Mouse (Mus musculus): Measurements from ENCODE around the gene Csnk1g2.
A peak's percentile ranks its signal among the peaks of the same experiment; 100 is the strongest.

The Csnk1g2 gene

DNA sequence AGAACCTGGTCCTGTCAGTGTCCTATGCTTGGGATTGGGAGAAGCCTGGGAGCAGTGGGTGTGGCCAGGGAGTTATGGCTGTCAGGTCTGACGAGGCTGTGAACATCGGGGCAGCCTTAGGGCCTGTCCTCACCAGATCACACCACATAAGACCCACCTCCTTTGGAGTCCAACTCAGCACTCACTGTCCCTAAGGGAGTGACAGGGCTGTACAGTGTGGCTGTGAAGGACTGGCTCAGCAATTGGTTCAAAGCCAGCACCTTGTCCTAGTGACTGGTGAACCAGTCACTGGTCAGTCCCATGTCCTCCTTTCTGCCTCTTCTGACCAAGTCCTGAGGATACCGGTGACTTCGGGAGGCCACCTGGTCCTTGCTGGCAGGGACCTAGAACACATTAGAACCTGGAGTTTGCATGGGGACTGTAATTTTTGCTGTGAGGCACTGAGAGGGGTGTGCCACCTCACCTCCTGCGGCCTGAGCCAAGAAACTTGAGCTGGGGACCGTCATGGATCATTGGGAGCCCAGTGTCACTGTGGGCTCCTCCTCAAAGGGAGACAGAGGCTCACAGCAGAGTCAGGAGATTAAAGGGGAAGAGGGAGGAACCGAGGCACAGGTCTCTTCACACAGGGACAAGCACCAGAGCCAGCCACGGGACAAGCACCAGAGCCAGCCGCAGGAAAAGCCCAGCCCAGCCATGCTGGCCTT, 57.1 kb downstream of the Csnk1g2 start:
- DNase-seq (ENCODE audit: extremely low read depth, low read depth): no peak

GRCm38 (mm10) chr10:80680260-80680696, 57.6 kb downstream of the Csnk1g2 start:
- no peak for DNase-seq (ENCODE audit: extremely low read depth, low read depth)

GRCm38 (mm10) chr10:80682003-80682402, 59.4 kb downstream of the Csnk1g2 start:
- no peak for DNase-seq (ENCODE audit: extremely low read depth, low read depth)

GRCm38 (mm10) chr10:80683647-80684046, 61.0 kb downstream of the Csnk1g2 start:
- DNase-seq (ENCODE audit: extremely low read depth, low read depth): no peak

DNA sequence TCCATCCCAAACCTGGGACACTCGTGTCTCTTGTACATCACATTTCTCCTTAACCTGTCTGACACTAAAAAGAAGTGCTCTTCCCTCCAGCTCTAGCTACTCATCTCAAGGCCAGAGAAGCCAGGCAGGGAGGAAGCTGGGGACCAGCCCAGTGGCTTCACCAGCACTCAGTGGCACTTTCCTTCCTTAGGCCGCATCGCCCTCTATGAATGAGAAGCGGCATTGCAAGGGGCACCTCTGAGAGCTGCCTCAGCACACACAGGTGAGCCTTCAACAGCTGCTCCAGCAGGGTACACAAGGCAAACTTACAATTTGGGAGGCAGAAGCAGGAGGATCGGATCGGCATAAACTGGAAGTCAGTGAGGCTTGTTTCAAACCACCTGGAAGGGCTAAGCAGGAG, 61.6 kb downstream of the Csnk1g2 start:
- no peak for DNase-seq (ENCODE audit: extremely low read depth, low read depth)

GRCm38 (mm10) chr10:80684984-80685383, 62.3 kb downstream of the Csnk1g2 start:
- DNase-seq (ENCODE audit: extremely low read depth, low read depth): peak; percentile 68

- no peak for DNase-seq (ENCODE audit: extremely low read depth, low read depth)
Measured at GRCm38 (mm10) chr10:80686617-80687016, 64.0 kb downstream of the Csnk1g2 start.

GRCm38 (mm10) chr10:80687850-80688249, 65.2 kb downstream of the Csnk1g2 start:
- no peak for DNase-seq (ENCODE audit: extremely low read depth, low read depth)
